Mouse (Mus musculus) small intestine, adult 2 months (tissue): ENCODE data around the gene Camta1. TPM values are rescaled to one million over a fixed set of nuclear protein-coding genes. Genes with fewer than 3 reads are reported as not detected.

Experiments used
- H3K27ac ChIP-seq: fragments of 200-500 bp; 2 replicates; pipeline ENCODE4 v1.5.1; 2012; ENCODE audit warnings: low read depth, low read length, control low read depth, inconsistent platforms; ENCODE audit not compliant: insufficient read depth
- H3K27me3 ChIP-seq: fragments of 200-500 bp; 2 replicates; pipeline ENCODE4 v1.6.1; 2012; ENCODE audit warnings: mild to moderate bottlenecking, moderate library complexity, low read length, inconsistent platforms; ENCODE audit not compliant: control insufficient read depth, insufficient read depth
- H3K36me3 ChIP-seq: fragments of 200-500 bp; 2 replicates; pipeline ENCODE4 v1.6.1; 2012; ENCODE audit warnings: mild to moderate bottlenecking, low read length, control low read depth, inconsistent platforms; ENCODE audit not compliant: control insufficient read depth, insufficient read depth
- H3K4me1 ChIP-seq: fragments of 200-500 bp; 2 replicates; pipeline ENCODE4 v1.6.1; 2012; ENCODE audit warnings: low read length, inconsistent platforms, mixed read lengths; ENCODE audit not compliant: control insufficient read depth, insufficient read depth, insufficient read length
- H3K4me3 ChIP-seq: fragments of 200-500 bp; 2 replicates; pipeline ENCODE4 v1.5.1; 2012; ENCODE audit warnings: low read depth, mild to moderate bottlenecking, control low read depth, inconsistent platforms, low read length, moderate library complexity
- CTCF ChIP-seq: fragments of 200-500 bp; IDR thresholded peaks from 2 replicates; pipeline ENCODE4 v1.5.1; 2012; ENCODE audit warnings: low read depth, mild to moderate bottlenecking, control low read depth, inconsistent platforms, low read length, moderate library complexity, mixed read lengths; ENCODE audit not compliant: insufficient replicate concordance, insufficient read length; ENCODE audit errors: extremely low read depth
- POLR2A ChIP-seq: fragments of 200-500 bp; IDR thresholded peaks from 2 replicates; pipeline ENCODE4 v1.6.1; 2012; ENCODE audit warnings: low read depth, mild to moderate bottlenecking, control low read depth, inconsistent platforms, low read length, moderate library complexity
- WGBS: fragments of 180-500 bp; shearing (Covaris S2); methylation state at CpG from one replicate; pipeline ENCODE4 v1.1.7; 2018; 5-methylcytosine and 5-hydroxymethylcytosine counted together
- polyA plus RNA-seq: library from polyadenylated mRNA; depleted of rRNA; stranded (reverse); fragments of >200 nt; gene quantifications from 2 replicates; pipeline ENCODE4 v1.2.3, GENCODE M21; 2012

Gene Camta1
- polyA plus RNA-seq, 1 experiment, result 2.2 TPM

DNA sequence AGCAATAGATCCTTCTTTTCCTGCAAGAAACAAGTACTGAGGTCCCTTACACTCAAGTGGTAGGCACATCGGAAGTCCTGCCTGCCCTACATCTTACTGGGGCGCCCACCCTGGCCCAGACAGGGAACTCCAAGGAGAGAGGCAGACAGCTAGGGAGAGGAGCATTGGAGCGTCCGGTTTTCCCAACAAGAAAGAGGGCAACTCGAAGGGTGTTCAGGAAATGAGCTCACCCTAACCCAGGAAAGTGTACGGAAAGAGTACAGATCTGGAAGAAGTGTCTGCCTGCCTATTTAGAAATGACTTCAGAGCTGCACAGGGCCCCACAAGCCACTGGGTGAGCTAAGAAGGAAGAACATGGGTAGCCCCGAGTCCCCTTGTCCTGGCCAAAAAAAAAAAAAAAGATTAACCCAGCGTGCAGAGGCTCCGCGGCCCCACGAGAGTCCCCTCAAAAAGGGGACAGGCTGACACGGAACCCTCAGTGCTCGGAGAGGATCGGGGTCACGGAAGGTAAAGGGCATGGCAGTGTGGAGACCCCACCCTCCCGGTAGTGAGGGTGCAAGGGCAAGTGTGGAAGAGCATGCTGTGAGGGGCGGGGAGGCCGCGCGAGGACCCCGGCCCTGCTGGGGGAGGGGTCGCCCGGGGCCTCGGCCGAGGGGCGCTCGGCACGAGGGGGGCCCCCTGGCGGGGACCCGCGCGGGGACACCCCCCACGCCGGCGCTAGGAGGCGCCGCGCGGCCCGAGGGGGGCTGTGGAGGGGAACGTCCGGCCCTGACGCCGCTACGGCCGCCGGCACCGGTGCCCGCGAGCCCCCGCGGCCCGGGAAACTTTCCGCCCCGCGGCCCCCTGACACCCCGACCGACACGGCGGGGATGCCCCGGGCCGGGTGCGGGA lies 990 bp downstream of the Camta1 start:
- Histone ChIP-seq H3K27ac (no peak overlapping the region), H3K4me1 (no peaks in the 10 kb centered on the region), H3K4me3 (peak overlapping the region; percentile 74), H3K36me3 (no peaks in the 10 kb centered on the region), H3K27me3 (no peaks in the 10 kb centered on the region)
- WGBS, result 3% methylated on average over 56 of the region's 63 CpGs
- TF ChIP-seq CTCF (0 out of 2 replicates have a peak, but pooled peaks have one; percentile 7), POLR2A (no peak)

DNA sequence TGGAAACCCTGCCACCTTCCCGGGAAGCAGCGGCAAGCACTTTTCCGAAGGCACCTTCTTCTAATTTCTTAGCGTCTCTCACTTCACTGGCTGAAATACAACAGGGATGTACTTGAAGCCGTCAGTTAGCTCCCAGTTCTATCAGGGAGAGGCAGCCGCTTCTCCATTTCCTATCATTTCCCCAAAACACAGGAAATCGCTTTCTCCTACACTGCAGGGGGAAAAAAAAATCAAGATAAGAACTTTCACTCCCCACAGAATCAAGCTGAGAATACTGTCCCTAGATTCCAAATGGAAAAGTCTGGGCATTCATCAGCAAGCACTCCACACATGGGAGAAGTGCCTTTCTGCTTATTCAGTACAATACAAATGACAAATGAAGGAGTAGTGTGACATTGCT lies 2.4 kb downstream of the Camta1 start:
- no peaks in the 10 kb centered on the region for H3K4me1 ChIP-seq
- H3K36me3 ChIP-seq, result no peaks in the 10 kb centered on the region
- no peak overlapping the region for H3K4me3 ChIP-seq
- H3K27me3 ChIP-seq, result no peaks in the 10 kb centered on the region
- no peak for TF ChIP-seq CTCF
- TF ChIP-seq POLR2A, result no peak
- WGBS, result 83% methylated on average over 7 of the region's 7 CpGs
- H3K27ac ChIP-seq, result no peak overlapping the region

DNA sequence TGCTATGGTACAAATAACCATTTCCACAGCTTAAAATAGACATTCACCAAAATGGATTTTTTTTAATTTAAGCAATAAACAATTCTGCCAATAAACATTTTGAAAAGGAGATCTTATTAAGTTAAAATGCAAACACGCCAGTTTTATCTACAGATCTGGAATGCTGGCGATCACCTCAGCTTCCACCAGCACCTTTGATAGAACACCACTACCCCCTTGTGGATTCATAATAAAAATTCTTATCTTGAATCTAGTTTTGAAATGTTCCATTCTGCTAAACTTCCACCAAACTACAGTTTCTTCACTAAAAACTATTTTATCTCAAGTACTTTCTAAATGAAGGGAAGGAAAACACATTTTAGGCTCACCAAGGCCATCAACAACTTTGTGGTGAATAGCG lies 7.7 kb downstream of the Camta1 start:
- Histone ChIP-seq H3K27ac (no peak overlapping the region), H3K4me1 (no peaks in the 10 kb centered on the region), H3K4me3 (no peak overlapping the region), H3K36me3 (no peaks in the 10 kb centered on the region), H3K27me3 (no peaks in the 10 kb centered on the region)
- 55% methylated on average over 3 of the region's 3 CpGs for WGBS
- TF ChIP-seq CTCF, result no peak
- no peak for TF ChIP-seq POLR2A

DNA sequence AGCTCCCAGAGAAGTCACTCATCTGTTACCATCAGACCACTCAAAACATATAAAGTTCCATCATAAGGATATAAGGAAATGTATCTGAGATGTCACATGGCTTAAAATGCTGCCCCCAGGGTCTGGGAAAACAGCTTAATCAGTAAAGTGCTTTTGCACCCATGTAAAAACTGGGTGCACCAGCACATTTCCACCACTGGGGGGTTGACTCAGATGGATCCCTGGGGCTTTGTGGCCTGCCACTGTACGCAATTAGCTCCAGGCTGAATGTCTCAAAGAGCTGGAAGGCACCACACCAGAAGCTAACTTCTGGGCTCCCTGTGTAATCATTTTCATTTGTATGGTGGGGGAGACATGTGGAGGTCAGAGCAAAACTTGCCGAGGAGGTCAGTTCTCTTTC lies 10.5 kb downstream of the Camta1 start:
- TF ChIP-seq POLR2A (no peak), CTCF (peak; percentile 66; the same call in 1 of the 2 replicates)
- no peak overlapping the region for H3K27ac ChIP-seq
- no peaks in the 10 kb centered on the region for H3K4me1 ChIP-seq
- WGBS, result 52% methylated on average over 2 of the region's 2 CpGs
- no peak overlapping the region for H3K4me3 ChIP-seq
- H3K27me3 ChIP-seq, result no peaks in the 10 kb centered on the region
- H3K36me3 ChIP-seq, result no peaks in the 10 kb centered on the region

DNA sequence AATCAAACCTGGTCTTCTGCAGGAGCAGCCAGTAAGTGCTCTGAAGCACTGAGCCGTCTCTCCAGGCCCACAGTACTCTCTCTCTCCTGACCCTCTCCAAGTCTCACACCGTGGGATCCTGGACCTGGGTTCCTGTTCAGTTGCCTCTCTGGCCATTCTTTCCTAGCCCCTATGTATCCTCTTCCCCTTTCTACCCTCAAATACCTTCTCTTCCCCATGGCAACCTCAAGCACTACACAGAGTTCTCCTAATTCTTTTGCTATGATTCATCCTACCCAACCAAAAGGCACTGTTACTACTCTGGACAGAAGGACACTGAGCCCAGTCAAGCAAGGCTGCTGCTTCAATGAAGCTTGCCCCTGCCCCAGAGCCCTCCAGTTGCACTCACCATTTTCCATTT lies 19.1 kb downstream of the Camta1 start:
- WGBS, result 81% methylated on average over 2 of the region's 2 CpGs
- TF ChIP-seq CTCF (no peak), POLR2A (no peak)
- Histone ChIP-seq H3K27ac (peak overlapping the region; percentile 32; the same call in 1 of the 2 replicates), H3K4me1 (peaks cover 6% of the 10 kb centered on the region; the same call in 1 of the 2 replicates), H3K36me3 (no peaks in the 10 kb centered on the region), H3K4me3 (no peak overlapping the region), H3K27me3 (no peaks in the 10 kb centered on the region)

DNA sequence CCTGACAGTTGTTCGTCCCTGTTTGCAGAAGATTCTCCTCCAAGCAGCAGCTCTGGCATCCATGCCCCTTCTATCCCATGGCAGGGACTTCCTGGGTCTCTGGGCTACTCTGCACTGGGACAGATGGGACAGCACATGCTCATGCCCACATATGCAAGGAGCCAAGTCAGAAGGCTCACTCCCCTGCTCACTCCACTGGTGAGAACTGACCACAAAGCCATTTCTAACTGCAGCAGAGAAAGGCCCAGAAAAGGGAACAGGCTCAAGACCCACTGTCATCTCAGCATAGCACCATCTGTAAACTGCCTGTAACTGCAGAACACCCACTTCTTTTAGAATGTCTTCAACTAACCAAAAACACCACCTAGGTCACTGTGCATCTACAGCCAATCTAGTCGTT lies 23.2 kb downstream of the Camta1 start:
- TF ChIP-seq CTCF (no peak), POLR2A (no peak)
- Histone ChIP-seq H3K27ac (no peak overlapping the region), H3K27me3 (no peaks in the 10 kb centered on the region), H3K4me1 (peaks cover 6% of the 10 kb centered on the region; the same call in 1 of the 2 replicates), H3K36me3 (no peaks in the 10 kb centered on the region), H3K4me3 (no peak overlapping the region)
- 58% methylated on average over 2 of the region's 2 CpGs for WGBS

DNA sequence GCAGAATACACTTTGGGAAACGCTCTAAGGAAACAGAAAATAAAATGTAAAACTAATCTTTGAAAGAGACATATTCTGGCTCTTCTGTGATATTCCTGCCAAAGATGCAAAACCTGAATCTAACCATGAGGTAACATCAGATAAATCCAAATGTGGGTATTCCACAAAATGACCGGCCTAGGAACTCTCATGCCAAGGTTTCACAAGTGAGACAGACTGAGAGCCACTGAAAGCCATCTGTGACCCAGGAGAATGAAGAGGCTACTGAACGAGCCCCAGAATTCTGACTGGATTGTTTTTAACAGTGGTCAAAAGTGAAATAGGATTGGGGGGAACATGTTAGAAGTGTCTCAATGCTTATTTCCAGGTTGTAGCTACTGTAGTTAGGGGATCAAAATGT lies 25.8 kb downstream of the Camta1 start:
- H3K27me3 ChIP-seq, result no peaks in the 10 kb centered on the region
- TF ChIP-seq POLR2A, result no peak
- TF ChIP-seq CTCF, result no peak
- H3K36me3 ChIP-seq, result no peaks in the 10 kb centered on the region
- H3K4me3 ChIP-seq, result no peak overlapping the region
- 89% methylated on average over 3 of the region's 3 CpGs for WGBS
- no peak overlapping the region for H3K27ac ChIP-seq
- no peaks in the 10 kb centered on the region; the same call in 1 of the 2 replicates for H3K4me1 ChIP-seq

DNA sequence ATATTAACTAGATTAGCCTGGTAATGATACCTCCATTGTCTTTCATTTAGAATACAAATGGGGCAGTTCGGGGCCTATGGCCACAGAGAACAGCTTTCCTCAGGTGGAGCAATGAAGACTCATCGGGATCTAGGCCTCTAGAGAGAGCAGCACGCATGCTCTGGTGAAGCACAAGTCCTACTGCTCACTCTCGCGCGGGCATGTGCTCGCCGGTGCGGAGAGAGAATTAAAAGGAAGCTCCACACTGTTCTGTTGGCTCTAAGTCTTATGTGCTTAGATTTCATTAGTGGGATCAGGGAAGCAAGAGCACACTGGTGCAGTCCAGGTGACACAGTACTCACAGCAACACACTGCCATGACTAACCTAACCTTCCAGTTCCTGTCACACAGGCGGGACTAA lies 27.1 kb downstream of the Camta1 start:
- H3K4me3 ChIP-seq, result no peak overlapping the region
- no peak for TF ChIP-seq CTCF
- H3K4me1 ChIP-seq, result no peaks in the 10 kb centered on the region; the same call in 1 of the 2 replicates
- H3K27me3 ChIP-seq, result no peaks in the 10 kb centered on the region
- WGBS, result 97% methylated on average over 10 of the region's 10 CpGs
- H3K36me3 ChIP-seq, result no peaks in the 10 kb centered on the region
- no peak overlapping the region for H3K27ac ChIP-seq
